Mouse (Mus musculus) WW6 (cell line): Measurements from ENCODE around the gene Fastk.

Experiments used
- DNase-seq: peaks from one replicate; pipeline ENCODE4 v3.0.0-alpha.2; 2013; ENCODE audit warnings: low read depth, low spot score

The Fastk gene

DNA sequence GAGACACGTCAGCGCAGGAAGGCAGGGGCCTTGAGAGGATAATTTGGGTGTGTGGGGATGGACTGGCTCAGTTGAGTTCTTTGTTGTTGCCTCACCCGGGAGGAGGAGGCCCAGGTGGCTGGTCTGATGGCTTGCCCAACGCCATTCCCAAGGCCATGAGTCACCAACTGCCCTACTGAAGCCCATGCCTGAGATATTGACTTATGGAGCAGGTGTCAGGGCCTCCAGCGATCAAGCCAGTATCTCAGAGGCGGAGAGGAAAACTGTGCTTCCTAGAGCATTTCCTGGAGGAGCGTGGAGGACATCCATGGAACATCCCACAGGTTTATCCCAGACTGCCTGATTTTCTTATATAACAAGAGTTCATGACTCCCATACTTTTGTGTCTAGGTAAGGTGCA lies 52.4 kb downstream of the Fastk start:
- DNase-seq, result no peak

DNA sequence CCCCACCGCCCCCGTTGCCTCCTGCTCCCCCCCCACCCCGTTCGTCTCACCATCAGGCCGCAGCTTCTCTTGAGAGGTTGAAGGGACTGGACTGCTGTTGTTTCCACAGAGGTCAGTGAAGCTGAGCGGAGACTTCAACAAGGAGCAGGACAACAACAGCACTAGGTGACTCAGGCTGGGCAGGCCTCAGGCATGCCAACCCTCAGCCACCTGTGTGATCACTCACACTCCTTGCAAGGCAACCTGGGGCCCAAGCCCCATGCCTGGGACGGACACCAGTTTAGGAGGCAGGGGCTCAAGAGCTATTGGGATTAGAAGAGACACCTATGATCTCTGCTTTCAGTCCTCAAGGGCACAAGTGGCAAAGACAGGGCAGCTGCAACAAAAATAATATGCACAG lies 53.2 kb downstream of the Fastk start, which contains the start of gene Atg9b:
Atg9b (minus strand) TSS at position 280 of the 400 bp plus-strand sequence.
- no peak for DNase-seq

DNA sequence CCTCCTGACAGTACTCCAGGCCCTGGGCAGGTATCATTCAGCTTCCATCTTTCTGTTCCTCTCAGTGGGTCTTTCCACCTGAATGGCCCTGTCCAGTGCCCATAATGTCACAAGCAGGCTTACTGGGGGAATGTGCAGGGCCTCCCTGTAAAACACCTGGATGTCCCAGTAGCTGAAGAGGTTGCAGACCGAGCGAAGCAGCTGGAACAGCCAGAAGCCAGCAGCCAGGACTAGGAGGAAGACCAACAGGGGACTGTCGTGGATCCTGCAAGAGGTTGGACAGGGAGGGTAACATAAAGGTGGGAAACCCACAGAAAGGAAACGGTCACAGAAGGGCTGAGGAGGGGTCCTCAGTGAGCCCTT lies 55.4 kb downstream of the Fastk start:
- DNase-seq, result no peak

DNA sequence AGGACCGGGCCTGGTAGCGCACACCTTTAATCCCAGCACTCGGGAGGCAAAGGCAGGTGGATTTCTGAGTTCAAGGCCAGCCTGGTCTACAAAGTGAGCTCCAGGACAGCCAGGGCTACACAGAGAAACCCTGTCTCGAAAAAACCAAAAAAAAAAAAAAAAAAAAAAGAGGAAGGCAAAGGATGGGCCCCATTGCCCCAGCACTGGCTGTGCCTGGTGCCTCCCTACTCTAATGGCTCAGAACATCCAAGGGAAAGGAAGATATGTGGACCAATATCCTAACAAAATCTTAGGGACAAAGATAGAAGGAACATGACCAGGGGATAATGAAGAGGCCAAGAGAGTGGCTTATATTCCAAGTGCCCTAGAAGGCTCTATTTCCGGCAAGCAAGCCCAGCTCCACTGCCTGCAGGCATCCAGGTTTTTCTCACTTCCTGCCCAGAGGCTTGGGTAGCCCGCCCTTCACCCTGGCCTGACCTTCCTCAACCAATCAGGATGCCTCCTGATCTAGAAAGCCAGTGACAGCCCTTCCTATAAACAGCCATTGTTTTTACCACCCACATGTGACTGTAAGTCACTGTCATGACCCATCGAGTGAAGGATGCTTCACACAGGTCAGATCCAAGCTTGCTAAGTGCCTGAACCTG lies 56.0 kb downstream of the Fastk start:
- DNase-seq, result no peak
